In the genomic region with DNA sequence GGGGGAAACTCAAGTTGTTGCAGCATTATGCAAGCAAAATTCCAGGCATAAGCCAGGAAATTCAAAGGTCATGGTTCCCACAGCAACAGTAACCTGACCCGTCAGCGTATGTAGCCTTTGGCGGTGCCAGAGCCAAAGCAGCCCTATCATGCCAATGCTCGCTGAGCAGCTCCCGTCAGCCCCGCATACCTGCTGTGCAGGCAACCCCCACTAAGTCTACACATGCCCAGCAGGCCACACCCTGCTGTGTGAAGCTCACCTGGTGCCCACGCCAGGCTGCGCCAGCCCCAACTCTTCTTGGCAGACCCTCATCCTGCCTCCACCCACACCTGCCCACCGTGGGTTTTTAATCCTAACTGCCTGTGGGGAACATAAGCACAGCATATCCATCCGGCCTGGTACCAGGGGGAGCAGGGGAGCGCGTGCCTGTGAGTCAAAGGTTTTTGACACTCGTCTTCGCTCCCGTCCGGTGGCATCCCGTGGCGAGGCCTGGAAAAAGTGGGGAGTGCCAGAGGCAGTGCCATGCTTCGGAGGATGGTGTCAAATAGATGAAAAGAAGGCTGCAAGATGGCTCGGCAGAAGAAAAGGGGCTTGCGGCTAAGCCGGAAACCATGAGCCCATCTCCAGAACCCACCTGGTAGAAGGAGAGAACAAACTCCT, we compare ENCODE assay signal across 8 mouse cellular contexts. TPM values are rescaled to one million over a fixed set of nuclear protein-coding genes. Genes with fewer than 3 reads are reported as not detected.
DNase-seq lines count a peak whose midpoint lies in the region; ATAC-seq lines count a peak whose summit lies in the region.

No protein-coding gene starts in this region.

- no peak for DNase-seq in midbrain, embryonic 10.5 days (ENCODE audit: low spot score)
- peak; percentile 61 to 79 for DNase-seq in cerebellum, postnatal 14 days
- DNase-seq in retina, embryonic 14.5 days (ENCODE audit: low spot score), result no peak

- H3K9ac ChIP-seq in midbrain, embryonic 15.5 days, result no peak overlapping the region
- peak overlapping the region; percentile 31; the same call in 1 of the 2 replicates for H3K9ac ChIP-seq in heart, embryonic 16.5 days (ENCODE audit: low read length)
- no peak overlapping the region for H3K9ac ChIP-seq in limb, embryonic 13.5 days

- H3K27me3 ChIP-seq in midbrain, embryonic 15.5 days (replicated peaks), result no peaks in the 10 kb centered on the region
- H3K27me3 ChIP-seq in midbrain, embryonic 10.5 days (ENCODE audit: low read depth, poor library complexity, severe bottlenecking), result no peaks in the 10 kb centered on the region
- H3K27me3 ChIP-seq in heart, embryonic 16.5 days (ENCODE audit: control insufficient read depth, insufficient read depth, low read length), result no peaks in the 10 kb centered on the region
- no peaks in the 10 kb centered on the region for H3K27me3 ChIP-seq in limb, embryonic 13.5 days

- no peak for ATAC-seq in midbrain, embryonic 15.5 days (replicated peaks)
- ATAC-seq in heart, embryonic 16.5 days (replicated peaks; ENCODE audit: extremely low read depth, insufficient read depth, low FRiP score), result peak; percentile 56; the same call in 1 of the 2 replicates
- peak; percentile 85 for ATAC-seq in limb, embryonic 13.5 days (ENCODE audit: low FRiP score, low read depth)
- ATAC-seq in CD4-positive, CD25-positive, alpha-beta regulatory T cell, adult 4 months, result no peak
- no peak for ATAC-seq in monocyte, adult 5-6 weeks (replicated peaks; ENCODE audit: insufficient number of reproducible peaks, low FRiP score, low TSS enrichment, poor library complexity, severe bottlenecking)

- H3K4me2 ChIP-seq in midbrain, embryonic 15.5 days, result no peak overlapping the region
- no peak overlapping the region for H3K4me2 ChIP-seq in heart, embryonic 16.5 days (ENCODE audit: low read depth, low read length)
- H3K4me2 ChIP-seq in limb, embryonic 13.5 days (replicated peaks), result peak overlapping the region; percentile 35; the same call in 1 of the 2 replicates

- WGBS in midbrain, embryonic 15.5 days, result 79% methylated on average over 22 of the region's 22 CpGs
- WGBS in midbrain, embryonic 10.5 days, result 84% methylated on average over 22 of the region's 22 CpGs
- 64% methylated on average over 22 of the region's 22 CpGs for WGBS in heart, embryonic 16.5 days
- WGBS in limb, embryonic 13.5 days, result 60% methylated on average over 22 of the region's 22 CpGs

- no peaks in the 10 kb centered on the region for H3K36me3 ChIP-seq in midbrain, embryonic 15.5 days (replicated peaks)
- peaks cover 21% of the 10 kb centered on the region; the same call in 1 of the 2 replicates for H3K36me3 ChIP-seq in midbrain, embryonic 10.5 days
- H3K36me3 ChIP-seq in heart, embryonic 16.5 days (ENCODE audit: control insufficient read depth, insufficient read depth), result 0 out of 2 replicates have a peak, but pooled peaks cover 3% of the 10 kb centered on the region
- no peaks in the 10 kb centered on the region for H3K36me3 ChIP-seq in limb, embryonic 13.5 days

- H3K4me3 ChIP-seq in midbrain, embryonic 15.5 days, result no peak overlapping the region
- no peak overlapping the region for H3K4me3 ChIP-seq in midbrain, embryonic 10.5 days
- no peak overlapping the region for H3K4me3 ChIP-seq in heart, embryonic 16.5 days (ENCODE audit: low read length)
- H3K4me3 ChIP-seq in limb, embryonic 13.5 days, result no peak overlapping the region

- peak overlapping the region; percentile 27; the same call in 1 of the 2 replicates for H3K27ac ChIP-seq in midbrain, embryonic 15.5 days
- no peak overlapping the region for H3K27ac ChIP-seq in midbrain, embryonic 10.5 days (replicated peaks)
- peak overlapping the region; percentile 51 for H3K27ac ChIP-seq in heart, embryonic 16.5 days (ENCODE audit: low read length)
- H3K27ac ChIP-seq in limb, embryonic 13.5 days, result no peak overlapping the region; the same call in 1 of the 2 replicates

- H3K9me3 ChIP-seq in midbrain, embryonic 15.5 days, result no peaks in the 10 kb centered on the region
- H3K9me3 ChIP-seq in midbrain, embryonic 10.5 days (replicated peaks), result peaks cover 9% of the 10 kb centered on the region
- no peaks in the 10 kb centered on the region for H3K9me3 ChIP-seq in heart, embryonic 16.5 days (replicated peaks; ENCODE audit: control insufficient read depth, low read length)
- H3K9me3 ChIP-seq in limb, embryonic 13.5 days, result no peaks in the 10 kb centered on the region

- peaks cover 20% of the 10 kb centered on the region for H3K4me1 ChIP-seq in midbrain, embryonic 15.5 days
- peaks cover 26% of the 10 kb centered on the region for H3K4me1 ChIP-seq in midbrain, embryonic 10.5 days
- H3K4me1 ChIP-seq in heart, embryonic 16.5 days (ENCODE audit: control insufficient read depth, insufficient read depth, low read length), result peaks cover 68% of the 10 kb centered on the region
- peaks cover 28% of the 10 kb centered on the region for H3K4me1 ChIP-seq in limb, embryonic 13.5 days

RNA-seq across cellular contexts. Expression of a gene that starts 43.1 kb away (rescaled TPM):
- polyA plus RNA-seq in midbrain, embryonic 15.5 days (2015; fragmentation: Nextera tagmentation; extraction: Ambion mirVana), result 43.1 and 50.0 TPM in 2 replicates
- polyA plus RNA-seq in midbrain, embryonic 10.5 days (2016; fragmentation: Nextera tagmentation; extraction: Ambion mirVana), result 9.0 and 10.2 TPM in 2 replicates
- polyA plus RNA-seq in heart, embryonic 16.5 days (2015; fragmentation: Nextera tagmentation; extraction: Ambion mirVana), result 27.2 and 30.4 TPM in 2 replicates
- 11.0 and 13.2 TPM in 2 replicates for polyA plus RNA-seq in limb, embryonic 13.5 days (2015; fragmentation: Nextera tagmentation; extraction: Ambion mirVana)
- polyA plus RNA-seq in CD4-positive, CD25-positive, alpha-beta regulatory T cell, adult 4 months (2017; shearing (Covaris generic)), result 10 to 100 TPM in 1 of 2 experiments, 1 to 10 TPM in 1; 9.9 to 11.8 TPM
- 1.3 to 2.9 TPM (median 2.6 TPM) in 3 replicates for total RNA-seq in monocyte, adult 5-6 weeks (2017)

Comparison
In these comparisons a context has a peak if more than half of its experiments do, and no peak if none do; other contexts are left out.
1. H3K27ac ChIP-seq: peak in midbrain, embryonic 15.5 days (single experiment) and heart, embryonic 16.5 days (single experiment); none in midbrain, embryonic 10.5 days (single experiment) and limb, embryonic 13.5 days (single experiment).
2. ATAC-seq: peak in heart, embryonic 16.5 days (single experiment) and limb, embryonic 13.5 days (single experiment); none in midbrain, embryonic 15.5 days (single experiment), CD4-positive, CD25-positive, alpha-beta regulatory T cell, adult 4 months (single experiment) and monocyte, adult 5-6 weeks (single experiment).
3. DNase-seq: peak in cerebellum, postnatal 14 days (2 of 2); none in midbrain, embryonic 10.5 days (single experiment) and retina, embryonic 14.5 days (single experiment).